Mouse (Mus musculus) stomach, postnatal 0 days (tissue): Measurements from ENCODE around the gene Snrnp70. TPM values are rescaled to one million over a fixed set of nuclear protein-coding genes. Genes with fewer than 3 reads are reported as not detected.
A peak's percentile ranks its signal among the peaks of the same experiment; 100 is the strongest.

ENCODE experiments used
- ATAC-seq: fragments of 200-750 bp; cut with Nextera tagmentation; 2 replicates; pipeline ENCODE4 v1.8.0; 2017; ENCODE audit not compliant: low FRiP score, low TSS enrichment
- DNase-seq: peaks from one replicate; pipeline ENCODE4 v3.0.0-alpha.2; 2016; ENCODE audit warnings: low spot score
- H3K27ac ChIP-seq: fragments of 300-500 bp; sonication (generic); replicated peaks from 2 replicates; pipeline ENCODE4 v1.5.1; 2014; ENCODE audit warnings: mild to moderate bottlenecking, control low read depth
- H3K27me3 ChIP-seq: fragments of 300-500 bp; sonication (generic); 2 replicates; pipeline ENCODE4 v1.6.1; 2014; ENCODE audit warnings: low read length; ENCODE audit not compliant: control insufficient read depth, insufficient read depth
- H3K36me3 ChIP-seq: fragments of 300-500 bp; sonication (generic); 2 replicates; pipeline ENCODE4 v1.6.1; 2014; ENCODE audit warnings: low read length, mixed read lengths; ENCODE audit not compliant: control insufficient read depth, insufficient read depth
- H3K4me1 ChIP-seq: fragments of 300-500 bp; sonication (generic); replicated peaks from 2 replicates; pipeline ENCODE4 v1.6.1; 2014; ENCODE audit warnings: antibody characterized with exemption; ENCODE audit not compliant: control insufficient read depth, insufficient read depth
- H3K4me2 ChIP-seq: fragments of 300-500 bp; sonication (generic); replicated peaks from 2 replicates; pipeline ENCODE4 v1.6.1; 2014; ENCODE audit warnings: low read depth, mild to moderate bottlenecking, control low read depth, moderate library complexity
- H3K4me3 ChIP-seq: fragments of 300-500 bp; sonication (generic); 2 replicates; pipeline ENCODE4 v1.5.1; 2014; ENCODE audit warnings: low read depth, low read length, control low read depth
- H3K9ac ChIP-seq: fragments of 300-500 bp; sonication (generic); 2 replicates; pipeline ENCODE4 v1.6.1; 2014; ENCODE audit warnings: mild to moderate bottlenecking, low read length, control low read depth, mixed read lengths
- H3K9me3 ChIP-seq: fragments of 300-500 bp; sonication (generic); 2 replicates; pipeline ENCODE4 v1.6.1; 2016; ENCODE audit warnings: low read length; ENCODE audit not compliant: control insufficient read depth
- CTCF ChIP-seq: IDR thresholded peaks from 2 replicates; pipeline ENCODE4 v1.5.1; 2016; ENCODE audit warnings: antibody characterized with exemption, low read depth, mild to moderate bottlenecking, moderate library complexity
- EP300 ChIP-seq: optimal IDR thresholded peaks from 2 replicates; pipeline ENCODE3; 2016; ENCODE audit warnings: antibody characterized with exemption
- WGBS: fragments of 180-500 bp; shearing (Covaris S2); extraction: QIAGEN DNeasy Blood & Tissue Kit; methylation state at CpG from one replicate; pipeline ENCODE4 v1.1.7; 2014; 5-methylcytosine and 5-hydroxymethylcytosine counted together
- polyA plus RNA-seq: library from polyadenylated mRNA; unstranded; fragments of >200 nt; fragmentation: Nextera tagmentation; extraction: Ambion mirVana; gene quantifications from 2 replicates; pipeline ENCODE4 v1.2.1, GENCODE M21; 2015

Gene Snrnp70
- polyA plus RNA-seq = 73.7 and 78.8 TPM in 2 replicates

GRCm38 (mm10) chr7:45395578-45396336 lies at the start of gene Snrnp70:
Snrnp70 (minus strand) TSS chr7:45395742.
- Histone ChIP-seq H3K9me3 (no peaks in the 10 kb centered on the region), H3K9ac (peak within 1 kb of the TSS; percentile 80), H3K4me1 (peaks cover 4% of the 10 kb centered on the region; the same call in 1 of the 2 replicates), H3K4me3 (peak within 1 kb of the TSS; percentile 75), H3K27ac (peak within 1 kb of the TSS; percentile 97), H3K4me2 (peak within 1 kb of the TSS; percentile 69), H3K27me3 (no peaks in the 10 kb centered on the region), H3K36me3 (peaks cover 12% of the 10 kb centered on the region; the same call in 1 of the 2 replicates)
- under 1% methylated on average over 60 of the region's 60 CpGs for WGBS
- DNase-seq = peak; percentile 100
- peak; percentile 98 for ATAC-seq
- TF ChIP-seq EP300 (no peak), CTCF (no peak)

- H3K9ac ChIP-seq = no peak overlapping the region
- no peaks in the 10 kb centered on the region for H3K9me3 ChIP-seq
- H3K4me1 ChIP-seq = no peaks in the 10 kb centered on the region
- TF ChIP-seq CTCF (no peak), EP300 (no peak)
- DNase-seq (no peak), ATAC-seq (no peak)
- H3K4me3 ChIP-seq = no peak overlapping the region
- H3K27me3 ChIP-seq = no peaks in the 10 kb centered on the region
- no peak overlapping the region for H3K4me2 ChIP-seq
- no peak overlapping the region for H3K27ac ChIP-seq
- peaks cover 12% of the 10 kb centered on the region for H3K36me3 ChIP-seq
- 79% methylated on average over 22 of the region's 22 CpGs for WGBS
Observed at GRCm38 (mm10) chr7:45443526-45444420, 48.2 kb upstream of the Snrnp70 start.

DNA sequence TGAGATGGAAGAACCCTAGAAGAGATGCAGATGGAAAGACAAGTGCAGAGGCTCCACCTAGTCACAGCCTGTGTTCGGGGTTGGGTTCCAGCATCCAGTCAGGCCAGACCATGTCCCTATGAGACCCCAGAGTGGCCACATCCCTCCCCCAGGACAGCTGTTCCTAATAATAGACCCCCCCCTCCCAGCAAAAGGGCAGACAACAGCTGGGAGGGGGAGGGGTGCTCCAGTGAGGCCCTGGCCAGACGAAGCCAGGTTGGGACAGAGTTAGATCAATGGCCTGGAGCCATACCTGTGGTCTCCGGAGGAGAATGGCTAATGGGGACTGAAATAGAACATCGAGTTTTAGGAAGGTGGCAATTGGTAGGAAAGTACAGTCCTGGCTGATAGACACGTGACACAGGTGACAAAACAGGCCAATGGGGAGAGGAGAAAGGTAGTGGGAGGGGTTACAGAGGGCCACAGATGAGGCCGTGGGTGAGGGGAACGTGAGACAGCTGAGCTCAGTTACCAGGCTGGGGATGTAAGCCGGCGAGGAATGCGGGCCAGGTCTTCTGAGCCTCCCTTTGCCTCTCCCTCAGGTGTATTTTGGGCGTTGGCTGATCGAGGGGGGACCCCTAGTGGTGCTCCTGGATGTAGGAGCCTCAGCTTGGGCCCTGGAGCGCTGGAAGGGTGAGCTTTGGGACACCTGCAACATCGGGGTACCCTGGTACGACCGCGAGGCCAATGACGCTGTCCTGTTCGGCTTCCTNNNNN lies 42.2 kb upstream of the Snrnp70 start, which contains the start of gene Ruvbl2:
TSS of gene Ruvbl2 (minus strand) at position 576 of the 756 bp plus-strand sequence.
- ATAC-seq = no peak
- no peaks in the 10 kb centered on the region for H3K9me3 ChIP-seq
- 0 out of 2 replicates have a peak within 1 kb of the TSS, but pooled peaks have one; percentile 38 for H3K9ac ChIP-seq
- H3K4me2 ChIP-seq = peak within 1 kb of the TSS; percentile 29
- no peaks in the 10 kb centered on the region for H3K27me3 ChIP-seq
- peaks cover 9% of the 10 kb centered on the region for H3K4me1 ChIP-seq
- 0 out of 2 replicates have a peak, but pooled peaks cover 3% of the 10 kb centered on the region for H3K36me3 ChIP-seq
- peak; percentile 70 for DNase-seq
- H3K27ac ChIP-seq = no peak within 1 kb of the TSS
- WGBS = 23% methylated on average over 19 of the region's 19 CpGs
- H3K4me3 ChIP-seq = 0 out of 2 replicates have a peak within 1 kb of the TSS, but pooled peaks have one; percentile 6
- TF ChIP-seq EP300 = no peak
- TF ChIP-seq CTCF = peak; percentile 66

GRCm38 (mm10) chr7:45437046-45437445 lies 41.5 kb upstream of the Snrnp70 start:
- TF ChIP-seq EP300 (no peak), CTCF (no peak)
- no peak for DNase-seq
- H3K4me3 ChIP-seq = no peak overlapping the region
- H3K9ac ChIP-seq = no peak overlapping the region
- H3K27ac ChIP-seq = no peak overlapping the region
- H3K4me2 ChIP-seq = no peak overlapping the region
- no peaks in the 10 kb centered on the region for H3K27me3 ChIP-seq
- no peaks in the 10 kb centered on the region for H3K9me3 ChIP-seq
- peaks cover 9% of the 10 kb centered on the region for H3K4me1 ChIP-seq
- WGBS = 57% methylated on average over 6 of the region's 6 CpGs
- 0 out of 2 replicates have a peak, but pooled peaks cover 2% of the 10 kb centered on the region for H3K36me3 ChIP-seq
- no peak for ATAC-seq

- Histone ChIP-seq H3K27me3 (no peaks in the 10 kb centered on the region), H3K4me1 (peaks cover 9% of the 10 kb centered on the region), H3K9me3 (no peaks in the 10 kb centered on the region), H3K9ac (no peak overlapping the region), H3K4me3 (no peak overlapping the region), H3K4me2 (no peak overlapping the region), H3K36me3 (0 out of 2 replicates have a peak, but pooled peaks cover 2% of the 10 kb centered on the region), H3K27ac (no peak overlapping the region)
- ATAC-seq (no peak), DNase-seq (no peak)
- WGBS = 94% methylated on average over 5 of the region's 5 CpGs
- no peak for TF ChIP-seq EP300
- no peak for TF ChIP-seq CTCF
Observed at GRCm38 (mm10) chr7:45436444-45436843, 40.9 kb upstream of the Snrnp70 start.
